Mouse (Mus musculus) megakaryocyte progenitor cell, adult 5-6 weeks (primary cell): ENCODE results near the gene Trem2. TPM values are rescaled to one million over a fixed set of nuclear protein-coding genes. Genes with fewer than 3 reads are reported as not detected.
A peak's percentile ranks its signal among the peaks of the same experiment; 100 is the strongest.

Experiments
- ATAC-seq: replicated peaks from 2 replicates; pipeline ENCODE4 v1.8.0; 2016; ENCODE audit warnings: mild to moderate bottlenecking, moderate TSS enrichment, inconsistent platforms; ENCODE audit not compliant: poor library complexity
- total RNA-seq, 2 experiments: library from RNA; stranded (forward) in 1 of 2; stranded (reverse) in 1 of 2; fragments of 157-497, 149-512 nt in 1 of 2; fragments of 200-1000 nt in 1 of 2; gene quantifications; 2 replicates each; pipeline versions ENCODE4 v1.2.3 to v1.2.4; 2015 to 2017

The Trem2 gene
- total RNA-seq (2015) (3.4 and 5.7 TPM in 2 replicates), total RNA-seq (2017) (4.2 and 13.6 TPM in 2 replicates)

- peak; percentile 77 for ATAC-seq
These were observed at the start of gene Trem2 for GRCm38 (mm10) chr17:48346231-48346630. Gene Trem2, plus strand, starts transcription at chr17:48346401.

- peak; percentile 56 for ATAC-seq
These were observed 47.0 kb upstream of the Trem2 start, which contains the start of gene Treml2 for GRCm38 (mm10) chr17:48299203-48299602. Gene Treml2, plus strand, starts transcription at chr17:48299498.

GRCm38 (mm10) chr17:48299756-48300155, 46.4 kb upstream of the Trem2 start:
- ATAC-seq = no peak

DNA sequence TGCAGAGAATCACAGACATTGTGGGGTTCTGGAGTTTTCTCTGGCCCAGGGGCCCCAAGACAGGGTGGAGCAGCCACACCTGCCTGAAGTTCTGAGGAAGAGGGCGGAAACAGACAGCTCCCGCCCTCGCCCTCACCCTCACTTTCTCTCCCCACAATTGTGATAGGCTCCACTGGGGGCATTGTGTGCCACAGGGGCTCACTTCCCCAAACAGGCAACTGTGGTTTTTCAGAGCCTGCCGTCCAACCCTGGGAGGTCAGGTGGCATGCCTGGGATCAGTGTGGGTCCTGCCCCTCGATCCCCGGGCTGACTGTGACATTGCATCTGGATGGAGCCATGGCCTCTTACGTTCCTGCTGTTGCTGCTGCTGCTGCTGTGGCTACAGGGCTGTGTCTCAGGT, 46.0 kb upstream of the Trem2 start:
- peak; percentile 73 for ATAC-seq

GRCm38 (mm10) chr17:48300861-48301260, 45.3 kb upstream of the Trem2 start:
- ATAC-seq = peak; percentile 65

DNA sequence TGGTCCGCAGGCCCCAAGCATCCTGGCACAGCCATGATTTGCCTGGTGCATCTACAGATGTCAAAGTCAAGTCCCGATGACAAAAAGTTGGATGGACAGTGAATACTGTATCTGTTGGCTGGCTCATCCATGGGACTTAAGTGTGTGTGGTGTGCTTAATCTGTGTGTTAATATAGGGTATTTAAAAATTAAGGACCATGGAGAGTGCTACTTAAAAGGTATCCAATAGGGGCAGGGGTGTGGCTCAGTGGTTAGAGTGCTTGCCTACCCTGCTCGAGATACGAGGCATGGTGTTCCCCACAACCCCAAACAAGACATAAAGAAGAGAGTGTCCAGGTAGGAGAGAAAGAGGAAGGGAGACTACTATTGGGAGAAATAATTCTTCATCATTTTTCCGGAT, 44.4 kb upstream of the Trem2 start:
- ATAC-seq = peak; percentile 24; the same call in 1 of the 2 replicates

DNA sequence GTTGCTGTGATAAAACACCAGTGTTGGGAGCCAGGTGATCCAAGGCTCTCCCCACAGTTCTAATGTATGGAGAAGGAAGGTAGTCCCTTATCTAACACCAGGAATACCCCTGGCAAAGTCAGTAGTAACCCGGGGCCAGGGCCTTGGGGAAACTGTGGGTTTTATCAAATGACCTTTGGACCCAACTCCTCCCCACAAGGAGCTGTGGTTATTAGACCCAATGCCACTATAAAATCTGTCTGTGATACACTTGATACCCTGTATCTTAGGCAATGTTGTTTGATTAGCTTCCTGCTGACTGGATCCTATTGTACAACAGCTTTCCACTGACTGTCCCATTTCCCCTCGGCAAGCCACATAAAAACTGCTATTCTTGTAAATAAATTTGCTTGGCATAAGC, 34.1 kb upstream of the Trem2 start:
- no peak for ATAC-seq

DNA sequence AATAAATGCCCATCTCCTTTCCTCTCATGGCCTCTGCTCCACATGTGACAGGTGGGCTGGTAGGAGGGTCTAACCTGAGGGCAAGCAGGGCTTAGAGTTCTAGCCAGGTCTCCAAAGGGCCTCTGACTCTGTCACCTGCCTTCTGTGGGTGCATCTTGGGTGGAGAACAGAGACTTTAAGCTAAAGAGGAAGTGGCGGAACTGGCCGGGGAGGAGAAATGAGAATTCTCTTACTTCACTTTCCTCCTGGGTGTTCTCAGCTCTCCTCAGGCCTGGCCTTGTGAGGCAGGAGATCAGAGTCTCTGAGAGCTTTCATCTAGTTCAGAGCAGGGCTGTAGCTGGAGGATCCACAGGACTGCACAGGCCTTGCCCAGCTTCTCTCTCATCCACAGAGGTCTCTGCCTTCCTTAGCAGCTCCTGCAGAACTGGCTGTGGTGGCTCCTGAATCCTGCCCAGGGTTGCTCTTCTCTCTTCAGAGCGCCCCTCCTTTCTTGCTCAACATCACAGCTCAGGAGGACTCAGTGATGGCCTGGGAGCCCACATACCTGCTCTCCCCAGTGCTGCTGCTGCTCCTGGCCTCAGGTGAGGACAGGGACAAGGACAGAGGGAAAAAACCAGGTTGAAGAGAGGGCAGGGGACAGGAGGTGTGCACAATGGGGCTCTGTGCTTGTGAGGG, 30.2 kb upstream of the Trem2 start, which contains the start of gene B430306N03Rik:
TSS of gene B430306N03Rik (plus strand) at position 237 of the 675 bp plus-strand sequence.
- peak; percentile 82 for ATAC-seq

GRCm38 (mm10) chr17:48318686-48319085, 27.5 kb upstream of the Trem2 start:
- ATAC-seq = no peak

- ATAC-seq = no peak
These were observed 24.9 kb upstream of the Trem2 start for GRCm38 (mm10) chr17:48321279-48321678.

DNA sequence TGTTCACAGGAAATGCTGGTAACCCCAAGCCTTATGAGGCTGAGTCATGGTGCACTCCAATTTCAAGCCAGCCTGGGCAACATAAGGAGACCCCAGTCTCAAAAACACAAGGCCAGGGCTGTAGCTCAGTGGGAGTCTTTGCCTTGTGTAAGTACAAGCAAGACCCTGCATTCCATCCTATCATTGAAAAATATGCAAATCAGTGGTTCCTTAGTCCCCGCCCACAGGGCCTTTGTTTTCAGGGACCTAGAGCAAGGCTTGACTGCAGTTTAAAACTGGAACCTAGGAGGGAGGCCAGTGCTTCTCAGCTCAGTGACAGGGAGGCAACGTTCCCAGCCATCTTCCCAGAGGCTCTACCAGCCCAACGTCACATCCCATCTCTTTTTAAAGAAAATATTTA, 23.0 kb upstream of the Trem2 start:
- peak; percentile 28; the same call in 1 of the 2 replicates for ATAC-seq

- peak; percentile 79 for ATAC-seq
These were observed 21.9 kb upstream of the Trem2 start for GRCm38 (mm10) chr17:48324258-48324657.

DNA sequence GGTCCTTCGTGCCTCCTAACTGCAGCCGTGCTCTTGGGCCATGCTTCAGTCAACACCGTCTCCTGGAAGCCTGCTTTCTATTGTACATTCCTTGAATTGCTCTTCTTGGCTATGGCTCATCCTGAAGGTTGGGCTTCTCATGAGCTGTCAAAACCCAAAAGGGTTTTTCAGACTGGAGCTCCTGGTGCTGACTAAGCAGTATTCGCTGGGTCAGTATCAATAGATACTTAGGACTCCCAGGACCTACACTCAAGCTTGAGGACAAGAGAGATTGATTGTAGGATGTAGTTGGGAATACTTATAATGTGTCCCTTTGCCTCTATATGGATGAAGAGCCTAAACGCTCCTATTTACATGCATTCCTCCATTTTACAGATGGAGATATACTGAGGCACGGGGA, 21.1 kb upstream of the Trem2 start:
- no peak for ATAC-seq

GRCm38 (mm10) chr17:48325638-48326037, 20.6 kb upstream of the Trem2 start:
- no peak; the same call in 1 of the 2 replicates for ATAC-seq

DNA sequence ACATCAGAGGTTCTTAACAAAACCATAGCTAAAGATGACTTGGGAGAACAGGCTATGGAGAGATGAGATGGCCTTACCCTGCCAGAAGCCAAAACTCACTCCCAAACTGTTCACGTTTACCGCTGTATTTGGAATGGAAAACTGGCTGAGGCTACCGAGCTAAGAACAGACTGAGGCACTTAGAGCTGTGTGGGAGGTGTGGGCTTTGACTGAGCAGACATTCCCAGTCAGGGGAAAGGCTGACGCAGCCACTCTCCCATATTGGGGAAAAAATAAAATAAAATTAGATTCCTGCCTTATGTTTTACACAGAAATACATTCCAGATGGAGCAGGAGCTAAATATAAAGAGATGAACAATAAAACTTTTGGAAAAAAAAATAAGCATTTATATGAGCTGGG, 19.5 kb upstream of the Trem2 start:
- ATAC-seq = no peak

GRCm38 (mm10) chr17:48332524-48332923, 13.7 kb upstream of the Trem2 start:
- ATAC-seq = no peak

DNA sequence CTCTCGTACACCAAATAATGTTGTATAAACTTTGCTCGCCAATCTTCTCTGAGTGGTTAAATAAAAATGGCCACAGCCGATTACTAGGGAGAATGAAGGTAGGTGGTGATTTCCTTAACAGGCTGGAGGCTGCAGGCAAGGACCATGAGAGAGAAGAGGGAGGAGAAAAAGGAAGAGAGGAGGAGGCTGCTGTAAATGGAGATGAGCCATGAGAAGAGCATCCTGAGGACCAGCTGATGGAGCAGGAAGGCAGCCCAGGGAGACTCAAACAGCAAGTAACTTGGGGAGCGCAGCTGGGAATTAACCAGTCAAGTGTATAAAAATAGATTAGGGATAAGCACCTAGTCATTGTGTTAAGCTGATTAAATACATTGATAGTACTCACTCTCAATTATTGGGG, 12.0 kb upstream of the Trem2 start:
- no peak for ATAC-seq

DNA sequence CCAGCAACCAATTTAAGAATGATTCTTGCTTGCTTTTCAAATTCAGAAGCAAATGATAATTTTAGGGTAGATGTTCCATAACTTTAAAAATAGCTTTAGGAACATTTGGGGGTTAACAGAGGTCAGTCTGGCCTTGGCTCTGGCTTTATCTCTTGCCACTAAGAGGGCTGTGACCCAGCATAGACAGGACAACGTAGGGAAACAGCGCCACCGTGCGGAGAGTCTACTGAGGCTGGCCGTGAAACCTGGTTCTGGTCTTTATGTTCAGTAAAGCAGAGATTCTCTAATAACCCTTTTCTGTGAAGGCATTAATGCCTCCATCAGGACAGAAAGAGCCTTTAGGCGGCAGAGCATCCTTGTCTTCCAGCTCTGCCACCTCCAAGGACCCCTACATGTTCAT, 9.3 kb upstream of the Trem2 start:
- peak; percentile 98 for ATAC-seq

- ATAC-seq = no peak
These were observed 5.9 kb upstream of the Trem2 start for GRCm38 (mm10) chr17:48340267-48340666.

DNA sequence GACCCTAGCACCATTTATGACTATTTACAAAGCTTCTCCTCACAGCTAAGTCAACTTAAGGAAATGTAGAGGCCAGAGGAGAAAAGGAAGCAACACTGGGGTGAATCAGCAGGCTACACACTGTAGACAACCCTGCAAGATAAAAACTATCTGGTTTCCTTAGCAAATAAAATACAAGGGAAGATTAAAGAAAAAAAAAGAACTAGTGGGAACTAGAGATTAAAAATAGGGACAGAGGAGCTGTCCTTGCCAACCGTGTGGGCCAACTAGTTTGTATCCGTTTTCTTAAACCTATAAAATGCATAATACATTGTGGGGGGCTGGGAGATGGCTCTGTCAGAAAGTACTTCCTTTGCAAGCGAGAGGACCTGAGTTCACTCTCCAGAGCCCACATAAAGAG, 4.3 kb upstream of the Trem2 start:
- peak; percentile 20 for ATAC-seq

DNA sequence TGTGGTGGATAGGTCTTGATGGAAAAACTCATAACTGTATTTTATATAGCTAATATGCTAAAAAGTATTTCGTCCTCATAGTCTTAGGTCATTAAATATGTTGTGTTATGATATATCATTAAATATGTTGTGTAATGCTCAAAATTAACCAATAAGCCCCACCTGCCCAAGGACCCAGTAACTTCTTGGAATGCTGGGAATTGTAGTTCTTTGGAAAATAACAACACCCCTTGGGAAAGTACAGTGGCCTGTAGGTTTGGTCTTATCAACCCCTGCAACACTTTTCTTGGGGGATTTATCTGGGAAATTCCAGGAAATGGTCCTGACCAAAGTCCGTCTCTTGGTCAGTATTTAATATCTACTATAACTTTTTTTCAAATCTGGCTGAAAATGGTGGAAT, 3.1 kb upstream of the Trem2 start:
- ATAC-seq = no peak

DNA sequence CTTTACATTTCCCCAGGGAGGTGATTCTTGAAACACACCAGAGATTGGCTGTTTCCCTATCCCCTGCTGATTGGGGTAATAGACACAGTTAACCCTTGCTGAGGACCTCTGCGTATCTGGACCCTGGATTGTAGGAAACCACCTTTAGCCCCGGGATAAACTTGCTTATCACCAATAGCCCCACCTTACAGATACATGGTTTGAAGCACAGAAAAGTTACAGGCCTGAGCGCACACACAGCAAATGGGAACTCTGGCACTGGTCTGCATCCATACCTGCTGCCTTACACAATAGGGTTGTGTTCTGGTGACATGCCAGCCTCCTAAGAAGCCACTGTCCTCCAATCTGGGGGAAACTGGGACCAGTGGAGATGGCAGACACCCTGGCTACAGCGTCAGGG, 377 bp upstream of the Trem2 start:
- no peak for ATAC-seq

DNA sequence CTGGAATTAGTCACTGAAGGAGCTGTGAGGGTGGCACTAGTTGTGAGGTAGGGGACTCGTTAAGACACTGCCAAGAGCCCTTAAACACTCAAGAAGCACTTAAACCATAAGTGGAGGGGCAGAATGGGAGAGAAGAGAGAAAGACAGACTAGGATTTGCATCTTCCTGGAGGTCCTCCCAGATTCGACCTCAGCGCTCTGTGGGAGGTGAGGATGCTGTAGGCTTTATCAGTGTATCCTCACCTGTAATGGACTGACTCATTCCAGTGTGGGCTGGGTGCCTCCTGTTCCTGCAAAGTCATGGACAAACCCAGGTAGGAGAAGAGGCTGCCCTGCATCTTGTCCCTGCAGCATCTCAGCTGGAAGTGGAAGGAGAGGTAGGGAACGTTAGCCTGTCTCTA, 633 bp downstream of the Trem2 start:
- ATAC-seq = peak; percentile 7; the same call in 1 of the 2 replicates
